In the genomic region with DNA sequence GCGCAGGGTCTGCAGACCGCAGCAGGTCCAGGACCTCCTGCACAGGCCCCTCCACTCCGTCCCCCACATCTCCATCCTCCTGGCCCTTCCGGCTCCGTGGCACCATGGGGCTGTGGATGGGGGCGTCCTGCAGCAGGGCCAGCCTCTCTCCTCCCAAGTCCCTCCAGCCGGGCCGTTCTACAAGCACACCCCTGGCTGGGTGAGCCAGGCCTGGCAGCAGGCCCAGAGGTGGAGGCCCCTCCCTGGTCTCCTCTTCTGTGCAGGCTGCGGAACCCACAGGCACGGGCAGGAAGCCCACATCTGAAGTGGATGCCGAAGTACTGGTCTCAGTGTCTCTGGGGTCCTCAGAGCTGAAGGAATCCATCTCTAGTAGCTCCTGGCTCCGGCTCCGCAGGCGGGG, we compare ENCODE assay signal across 9 mouse cellular contexts. TPM values are rescaled to one million over a fixed set of nuclear protein-coding genes. Genes with fewer than 3 reads are reported as not detected.
DNase-seq lines count a peak whose midpoint lies in the region; ATAC-seq and TF ChIP-seq lines count a peak whose summit lies in the region.
"Had no signal": no experiment of that assay in that cellular context is flagged by ENCODE, and none has a peak within 500 bp of the region (broad histone marks: within the 10 kb centered on the region; RNA-seq: fewer than 3 reads in every experiment).

No protein-coding gene starts in this region.

- ATAC-seq in forebrain, embryonic 14.5 days: peak; percentile 71; the same call in 1 of the 2 replicates
- no peak for ATAC-seq in forebrain, embryonic 11.5 days (replicated peaks; ENCODE audit: low FRiP score)
- peak; percentile 24 for ATAC-seq in intestine, embryonic 15.5 days
- peak; percentile 50; the same call in 1 of the 2 replicates for ATAC-seq in stomach, embryonic 14.5 days (ENCODE audit: insufficient number of reproducible peaks, insufficient read depth, low FRiP score, low read depth)

- H3K4me1 ChIP-seq in forebrain, embryonic 14.5 days (ENCODE audit: control insufficient read depth, insufficient read depth, low read length): no peaks in the 10 kb centered on the region
- no peaks in the 10 kb centered on the region for H3K4me1 ChIP-seq in forebrain, embryonic 11.5 days (replicated peaks; ENCODE audit: control insufficient read depth, insufficient read depth, low read length)
- peaks cover 7% of the 10 kb centered on the region for H3K4me1 ChIP-seq in thymus, adult 2 months (replicated peaks; ENCODE audit: control insufficient read depth, insufficient read depth, low read length)
- peaks cover 37% of the 10 kb centered on the region for H3K4me1 ChIP-seq in intestine, embryonic 15.5 days (replicated peaks)
- H3K4me1 ChIP-seq in stomach, embryonic 14.5 days (ENCODE audit: control insufficient read depth, insufficient read depth, low read length): peaks cover 23% of the 10 kb centered on the region

- H3K9ac ChIP-seq in forebrain, embryonic 14.5 days (ENCODE audit: low read length): no peak overlapping the region
- no peak overlapping the region for H3K9ac ChIP-seq in forebrain, embryonic 11.5 days (ENCODE audit: low read length)
- H3K9ac ChIP-seq in intestine, embryonic 15.5 days: no peak overlapping the region; the same call in 1 of the 2 replicates
- no peak overlapping the region for H3K9ac ChIP-seq in stomach, embryonic 14.5 days (replicated peaks; ENCODE audit: low read depth, low read length)

- no peaks in the 10 kb centered on the region for H3K36me3 ChIP-seq in forebrain, embryonic 14.5 days (ENCODE audit: control insufficient read depth, insufficient read depth, low read length)
- no peaks in the 10 kb centered on the region for H3K36me3 ChIP-seq in forebrain, embryonic 11.5 days (ENCODE audit: control insufficient read depth, insufficient read depth, low read length)
- H3K36me3 ChIP-seq in thymus, adult 2 months (ENCODE audit: control insufficient read depth, insufficient read depth, low read length): no peaks in the 10 kb centered on the region
- no peaks in the 10 kb centered on the region for H3K36me3 ChIP-seq in intestine, embryonic 15.5 days
- no peaks in the 10 kb centered on the region for H3K36me3 ChIP-seq in stomach, embryonic 14.5 days (ENCODE audit: control insufficient read depth, insufficient read depth, low read length)

- no peaks in the 10 kb centered on the region for H3K27me3 ChIP-seq in forebrain, embryonic 14.5 days (replicated peaks; ENCODE audit: control insufficient read depth, insufficient read depth, low read length)
- no peaks in the 10 kb centered on the region for H3K27me3 ChIP-seq in forebrain, embryonic 11.5 days (ENCODE audit: control insufficient read depth, insufficient read depth, low read length)
- no peaks in the 10 kb centered on the region; the same call in 1 of the 2 replicates for H3K27me3 ChIP-seq in thymus, adult 2 months (ENCODE audit: control insufficient read depth, insufficient read depth, low read length)
- H3K27me3 ChIP-seq in intestine, embryonic 15.5 days (replicated peaks): no peaks in the 10 kb centered on the region
- no peaks in the 10 kb centered on the region for H3K27me3 ChIP-seq in stomach, embryonic 14.5 days (ENCODE audit: control insufficient read depth, insufficient read depth, low read length)

- DNase-seq in forebrain, embryonic 14.5 days (ENCODE audit: low spot score): peak; percentile 74
- no peak for DNase-seq in forebrain, embryonic 11.5 days (ENCODE audit: low spot score)
- DNase-seq in thymus, postnatal 14 days: peak; percentile 33
- DNase-seq in thymus, adult 2 months: no peak
- no peak for DNase-seq in right cerebral cortex, adult 18-20 months
- no peak for DNase-seq in adrenal gland, postnatal 4 days (ENCODE audit: low spot score in 2 of 2)

- no peak for TF ChIP-seq CTCF in thymus, adult 2 months (IDR thresholded peaks at IDR 0.05; ENCODE audit: borderline replicate concordance, control insufficient read depth, extremely low read depth, insufficient read depth, low read length, poor library complexity)

- H3K9me3 ChIP-seq in forebrain, embryonic 14.5 days (replicated peaks; ENCODE audit: control insufficient read depth, low read length): no peaks in the 10 kb centered on the region
- H3K9me3 ChIP-seq in forebrain, embryonic 11.5 days (ENCODE audit: control insufficient read depth, low read length): no peaks in the 10 kb centered on the region
- no peaks in the 10 kb centered on the region for H3K9me3 ChIP-seq in intestine, embryonic 15.5 days
- no peaks in the 10 kb centered on the region for H3K9me3 ChIP-seq in stomach, embryonic 14.5 days (ENCODE audit: control insufficient read depth, low read depth, low read length)

- 52% methylated on average over 14 of the region's 14 CpGs for WGBS in forebrain, embryonic 14.5 days
- WGBS in forebrain, embryonic 11.5 days: 81% methylated on average over 14 of the region's 14 CpGs
- 16% methylated on average over 14 of the region's 14 CpGs for WGBS in thymus, adult 2 months
- 43% methylated on average over 14 of the region's 14 CpGs for WGBS in intestine, embryonic 15.5 days
- 44% methylated on average over 14 of the region's 14 CpGs for WGBS in stomach, embryonic 14.5 days

- no peak overlapping the region for H3K27ac ChIP-seq in forebrain, embryonic 14.5 days (ENCODE audit: low read depth, low read length)
- no peak overlapping the region for H3K27ac ChIP-seq in forebrain, embryonic 11.5 days (ENCODE audit: low read depth, low read length)
- H3K27ac ChIP-seq in thymus, adult 2 months (ENCODE audit: control insufficient read depth, insufficient read depth, low read length): no peak overlapping the region
- H3K27ac ChIP-seq in intestine, embryonic 15.5 days: peak overlapping the region; percentile 15; the same call in 1 of the 2 replicates
- no peak overlapping the region for H3K27ac ChIP-seq in stomach, embryonic 14.5 days (ENCODE audit: low read length)

- H3K4me3 ChIP-seq in forebrain, embryonic 14.5 days (ENCODE audit: low read depth, low read length): no peak overlapping the region
- H3K4me3 ChIP-seq in forebrain, embryonic 11.5 days (ENCODE audit: low read depth, low read length): no peak overlapping the region
- no peak overlapping the region for H3K4me3 ChIP-seq in thymus, adult 2 months (ENCODE audit: control insufficient read depth, insufficient read depth, low read length)
- no peak overlapping the region for H3K4me3 ChIP-seq in intestine, embryonic 15.5 days (replicated peaks)
- H3K4me3 ChIP-seq in stomach, embryonic 14.5 days (ENCODE audit: low read depth, low read length): no peak overlapping the region
- H3K4me3 ChIP-seq: erythroblast, embryonic 14.5 days had no signal

- TF ChIP-seq POLR2A in thymus, adult 2 months (IDR thresholded peaks at IDR 0.05; ENCODE audit: control insufficient read depth, extremely low read depth, insufficient read depth, low read length, poor library complexity): no peak

- H3K4me2 ChIP-seq in forebrain, embryonic 14.5 days (ENCODE audit: low read length): no peak overlapping the region
- no peak overlapping the region for H3K4me2 ChIP-seq in forebrain, embryonic 11.5 days (ENCODE audit: low read depth, low read length, severe bottlenecking)
- peak overlapping the region; percentile 26 for H3K4me2 ChIP-seq in intestine, embryonic 15.5 days (replicated peaks)
- no peak overlapping the region for H3K4me2 ChIP-seq in stomach, embryonic 14.5 days (replicated peaks; ENCODE audit: low read depth, low read length)

RNA-seq across cellular contexts. Expression of a gene that starts 21.1 kb away (rescaled TPM):
- 0.22 and 0.42 TPM in 2 replicates for polyA plus RNA-seq in forebrain, embryonic 14.5 days (2014; fragmentation: Nextera tagmentation; extraction: Ambion mirVana)
- polyA plus RNA-seq in forebrain, embryonic 11.5 days (2014; fragmentation: Nextera tagmentation; extraction: Ambion mirVana): 0.72 and 1.00 TPM in 2 replicates
- 1.4 and 1.5 TPM in 2 replicates for polyA plus RNA-seq in thymus, adult 2 months (2012; rRNA removed)
- polyA plus RNA-seq in intestine, embryonic 15.5 days (2015; fragmentation: Nextera tagmentation; extraction: Ambion mirVana): 3.7 and 4.2 TPM in 2 replicates
- polyA plus RNA-seq in stomach, embryonic 14.5 days (2014; fragmentation: Nextera tagmentation; extraction: Ambion mirVana): 4.2 and 4.3 TPM in 2 replicates
- total RNA-seq in adrenal gland, postnatal 4 days (2021): 1 to 10 TPM; 5.2 to 5.4 TPM

RNA-seq across cellular contexts. Expression of a gene that starts 57.5 kb away (rescaled TPM):
- 65.1 and 79.2 TPM in 2 replicates for polyA plus RNA-seq in forebrain, embryonic 14.5 days (2014; fragmentation: Nextera tagmentation; extraction: Ambion mirVana)
- 73.0 and 80.0 TPM in 2 replicates for polyA plus RNA-seq in forebrain, embryonic 11.5 days (2014; fragmentation: Nextera tagmentation; extraction: Ambion mirVana)
- 97.1 and 97.8 TPM in 2 replicates for polyA plus RNA-seq in thymus, adult 2 months (2012; rRNA removed)
- 41.1 and 54.2 TPM in 2 replicates for polyA plus RNA-seq in intestine, embryonic 15.5 days (2015; fragmentation: Nextera tagmentation; extraction: Ambion mirVana)
- polyA plus RNA-seq in stomach, embryonic 14.5 days (2014; fragmentation: Nextera tagmentation; extraction: Ambion mirVana): 41.0 and 42.7 TPM in 2 replicates
- total RNA-seq in adrenal gland, postnatal 4 days (2021): 10 to 100 TPM; 49.4 to 58.7 TPM

Comparison
In these comparisons a context has a peak if more than half of its experiments do, and no peak if none do; other contexts are left out.
1. DNase-seq: peak in forebrain, embryonic 14.5 days (single experiment) and thymus, postnatal 14 days (single experiment); none in forebrain, embryonic 11.5 days (single experiment), thymus, adult 2 months (single experiment), right cerebral cortex, adult 18-20 months (single experiment) and adrenal gland, postnatal 4 days (0 of 2).